Mouse (Mus musculus) forebrain, embryonic 12.5 days (tissue): ENCODE results near the gene Slc7a3. TPM values are rescaled to one million over a fixed set of nuclear protein-coding genes. Genes with fewer than 3 reads are reported as not detected.
"Not testable (repeated sequence)": the region's sequence is repeated elsewhere in the genome, so short reads cannot be mapped to it uniquely, and the experiment has no call there.

Experiments used
- ATAC-seq: fragments of 200-750 bp; cut with Nextera tagmentation; 2 replicates; pipeline ENCODE4 v1.8.0; 2017; ENCODE audit warnings: moderate TSS enrichment; ENCODE audit not compliant: low FRiP score
- H3K27ac ChIP-seq: fragments of 300-500 bp; sonication (generic); 2 replicates; pipeline ENCODE4 v1.5.1; 2016; ENCODE audit warnings: mild to moderate bottlenecking
- H3K27me3 ChIP-seq: fragments of 300-500 bp; sonication (generic); 2 replicates; pipeline ENCODE4 v1.6.1; 2016; ENCODE audit warnings: mild to moderate bottlenecking
- H3K36me3 ChIP-seq: fragments of 300-500 bp; sonication (generic); replicated peaks from 2 replicates; pipeline ENCODE4 v1.6.1; 2016; ENCODE audit warnings: mild to moderate bottlenecking
- H3K4me1 ChIP-seq: fragments of 300-500 bp; sonication (generic); 2 replicates; pipeline ENCODE4 v1.6.1; 2016
- H3K4me2 ChIP-seq: fragments of 300-500 bp; sonication (generic); 2 replicates; pipeline ENCODE4 v1.6.1; 2016; ENCODE audit warnings: mild to moderate bottlenecking, moderate library complexity
- H3K4me3 ChIP-seq: fragments of 300-500 bp; sonication (generic); replicated peaks from 2 replicates; pipeline ENCODE4 v1.5.1; 2016; ENCODE audit warnings: mild to moderate bottlenecking
- H3K9ac ChIP-seq: fragments of 300-500 bp; sonication (generic); 2 replicates; pipeline ENCODE4 v1.6.1; 2016; ENCODE audit warnings: mild to moderate bottlenecking
- H3K9me3 ChIP-seq: fragments of 300-500 bp; sonication (generic); 2 replicates; pipeline ENCODE4 v1.6.1; 2016
- WGBS: fragments of 180-500 bp; shearing (Covaris S2); methylation state at CpG from one replicate; pipeline ENCODE4 v1.1.7; 2016; 5-methylcytosine and 5-hydroxymethylcytosine counted together
- polyA plus RNA-seq: library from polyadenylated mRNA; unstranded; fragments of >200 nt; fragmentation: Nextera tagmentation; extraction: Ambion mirVana; gene quantifications from 2 replicates; pipeline ENCODE4 v1.2.1, GENCODE M21; 2016

Slc7a3 gene
- polyA plus RNA-seq = 1.3 and 1.8 TPM in 2 replicates

GRCm38 (mm10) chrX:101085920-101086319 lies at the start of gene Slc7a3:
Slc7a3 (minus strand) TSS chrX:101086020.
- Histone ChIP-seq H3K4me1 (peaks cover 5% of the 10 kb centered on the region; the same call in 1 of the 2 replicates), H3K9me3 (no peaks in the 10 kb centered on the region), H3K27me3 (peaks cover 28% of the 10 kb centered on the region), H3K4me3 (peak within 1 kb of the TSS; percentile 31), H3K9ac (0 out of 2 replicates have a peak within 1 kb of the TSS, but pooled peaks have one; percentile 2), H3K4me2 (peak within 1 kb of the TSS; percentile 59), H3K27ac (no peak within 1 kb of the TSS), H3K36me3 (no peaks in the 10 kb centered on the region)
- no peak for ATAC-seq
- WGBS = 37% methylated on average over 11 of the region's 11 CpGs

- H3K36me3 ChIP-seq = no peaks in the 10 kb centered on the region
- no peaks in the 10 kb centered on the region for H3K9me3 ChIP-seq
- no peaks in the 10 kb centered on the region for H3K4me1 ChIP-seq
- 0 out of 2 replicates have a peak overlapping the region, but pooled peaks have one; percentile 15 for H3K4me2 ChIP-seq
- 40% methylated on average over 12 of the region's 12 CpGs for WGBS
- H3K4me3 ChIP-seq = no peak overlapping the region
- H3K27me3 ChIP-seq = no peaks in the 10 kb centered on the region
- ATAC-seq = no peak
- no peak overlapping the region for H3K27ac ChIP-seq
- no peak overlapping the region for H3K9ac ChIP-seq
Measured at GRCm38 (mm10) chrX:101131992-101132791, 46.4 kb upstream of the Slc7a3 start.

GRCm38 (mm10) chrX:101131001-101131400 lies 45.2 kb upstream of the Slc7a3 start:
- H3K9ac ChIP-seq = no peak overlapping the region
- H3K4me1 ChIP-seq = no peaks in the 10 kb centered on the region
- WGBS = 24% methylated on average over 7 of the region's 7 CpGs
- H3K27me3 ChIP-seq = no peaks in the 10 kb centered on the region
- H3K4me3 ChIP-seq = no peak overlapping the region
- H3K27ac ChIP-seq = no peak overlapping the region
- H3K9me3 ChIP-seq = no peaks in the 10 kb centered on the region
- no peak overlapping the region for H3K4me2 ChIP-seq
- 0 out of 2 replicates have a peak, but pooled peaks have one; percentile 57 for ATAC-seq
- no peaks in the 10 kb centered on the region for H3K36me3 ChIP-seq

GRCm38 (mm10) chrX:101128559-101128958 lies 42.7 kb upstream of the Slc7a3 start:
- Histone ChIP-seq H3K4me2 (no peak overlapping the region), H3K9ac (no peak overlapping the region), H3K27me3 (no peaks in the 10 kb centered on the region), H3K9me3 (no peaks in the 10 kb centered on the region), H3K36me3 (no peaks in the 10 kb centered on the region), H3K4me3 (no peak overlapping the region), H3K4me1 (no peaks in the 10 kb centered on the region), H3K27ac (no peak overlapping the region)
- ATAC-seq = no peak
- WGBS = 97% methylated on average over 2 of the region's 2 CpGs

- Histone ChIP-seq H3K4me3 (no peak overlapping the region), H3K9ac (no peak overlapping the region), H3K36me3 (no peaks in the 10 kb centered on the region), H3K4me1 (no peaks in the 10 kb centered on the region), H3K27me3 (no peaks in the 10 kb centered on the region), H3K4me2 (no peak overlapping the region), H3K9me3 (no peaks in the 10 kb centered on the region), H3K27ac (no peak overlapping the region)
- no peak for ATAC-seq
- WGBS = 82% methylated on average over 2 of the region's 2 CpGs
Measured at GRCm38 (mm10) chrX:101126977-101127376, 41.2 kb upstream of the Slc7a3 start.

- Histone ChIP-seq H3K4me1 (no peaks in the 10 kb centered on the region), H3K4me2 (no peak overlapping the region), H3K9me3 (no peaks in the 10 kb centered on the region), H3K36me3 (no peaks in the 10 kb centered on the region), H3K9ac (no peak overlapping the region), H3K27ac (no peak overlapping the region), H3K4me3 (no peak overlapping the region), H3K27me3 (no peaks in the 10 kb centered on the region)
- 82% methylated on average over 7 of the region's 7 CpGs for WGBS
- ATAC-seq = no peak
Measured at GRCm38 (mm10) chrX:101126474-101126955, 40.7 kb upstream of the Slc7a3 start.

GRCm38 (mm10) chrX:101120546-101120945 lies 34.7 kb upstream of the Slc7a3 start:
- H3K36me3 ChIP-seq = no peaks in the 10 kb centered on the region
- WGBS = 67% methylated on average over 1 of the region's 1 CpGs
- no peaks in the 10 kb centered on the region for H3K4me1 ChIP-seq
- no peak overlapping the region for H3K27ac ChIP-seq
- H3K4me2 ChIP-seq = no peak overlapping the region
- H3K4me3 ChIP-seq = no peak overlapping the region
- H3K27me3 ChIP-seq = no peaks in the 10 kb centered on the region
- ATAC-seq = no peak
- H3K9me3 ChIP-seq = no peaks in the 10 kb centered on the region
- H3K9ac ChIP-seq = no peak overlapping the region

- H3K27me3 ChIP-seq = peaks cover 28% of the 10 kb centered on the region
- peak overlapping the region; percentile 59 for H3K4me2 ChIP-seq
- ATAC-seq, H3K9ac ChIP-seq, H3K36me3 ChIP-seq, H3K27ac ChIP-seq, H3K4me1 ChIP-seq, H3K9me3 ChIP-seq: not testable (repeated sequence)
- peak overlapping the region; percentile 31 for H3K4me3 ChIP-seq
- 12% methylated on average over 9 of the region's 9 CpGs for WGBS
Measured at GRCm38 (mm10) chrX:101085211-101085610, 609 bp downstream of the Slc7a3 start.

GRCm38 (mm10) chrX:101084192-101084591 lies 1.6 kb downstream of the Slc7a3 start:
- H3K36me3 ChIP-seq = no peaks in the 10 kb centered on the region
- 32% methylated on average over 2 of the region's 2 CpGs for WGBS
- no peak overlapping the region for H3K4me3 ChIP-seq
- no peak overlapping the region; the same call in 1 of the 2 replicates for H3K4me2 ChIP-seq
- no peaks in the 10 kb centered on the region for H3K9me3 ChIP-seq
- no peak overlapping the region for H3K27ac ChIP-seq
- peaks cover 5% of the 10 kb centered on the region; the same call in 1 of the 2 replicates for H3K4me1 ChIP-seq
- no peak overlapping the region for H3K9ac ChIP-seq
- no peak for ATAC-seq
- peaks cover 28% of the 10 kb centered on the region for H3K27me3 ChIP-seq

- no peaks in the 10 kb centered on the region for H3K9me3 ChIP-seq
- no peak overlapping the region for H3K4me3 ChIP-seq
- no peak for ATAC-seq
- WGBS = 75% methylated on average over 1 of the region's 1 CpGs
- H3K27ac ChIP-seq = no peak overlapping the region
- no peaks in the 10 kb centered on the region for H3K36me3 ChIP-seq
- H3K9ac ChIP-seq = no peak overlapping the region
- no peaks in the 10 kb centered on the region for H3K4me1 ChIP-seq
- no peaks in the 10 kb centered on the region for H3K27me3 ChIP-seq
- no peak overlapping the region for H3K4me2 ChIP-seq
Measured at GRCm38 (mm10) chrX:101065245-101065644, 20.6 kb downstream of the Slc7a3 start.

GRCm38 (mm10) chrX:101063503-101063902 lies 22.3 kb downstream of the Slc7a3 start:
- H3K36me3 ChIP-seq = no peaks in the 10 kb centered on the region
- no peak overlapping the region for H3K27ac ChIP-seq
- no peak overlapping the region for H3K4me2 ChIP-seq
- no peaks in the 10 kb centered on the region for H3K27me3 ChIP-seq
- H3K9me3 ChIP-seq = no peaks in the 10 kb centered on the region
- no peak for ATAC-seq
- WGBS = 78% methylated on average over 2 of the region's 2 CpGs
- H3K4me1 ChIP-seq = no peaks in the 10 kb centered on the region
- no peak overlapping the region for H3K4me3 ChIP-seq
- H3K9ac ChIP-seq = no peak overlapping the region

GRCm38 (mm10) chrX:101059541-101059940 lies 26.3 kb downstream of the Slc7a3 start, which contains the start of gene Tex11:
Tex11 (minus strand) TSS chrX:101059667.
- H3K27ac ChIP-seq = no peak within 1 kb of the TSS
- no peak within 1 kb of the TSS for H3K9ac ChIP-seq
- H3K4me3 ChIP-seq = no peak within 1 kb of the TSS
- no peaks in the 10 kb centered on the region for H3K27me3 ChIP-seq
- H3K4me2 ChIP-seq = no peak within 1 kb of the TSS
- no peaks in the 10 kb centered on the region for H3K9me3 ChIP-seq
- H3K36me3 ChIP-seq = no peaks in the 10 kb centered on the region
- no peaks in the 10 kb centered on the region for H3K4me1 ChIP-seq
- WGBS = 88% methylated on average over 31 of the region's 31 CpGs
- no peak for ATAC-seq
